Mouse (Mus musculus): Measurements from ENCODE around the gene Gm20388.
A peak's percentile ranks its signal among the peaks of the same experiment; 100 is the strongest.

Gene Gm20388

DNA sequence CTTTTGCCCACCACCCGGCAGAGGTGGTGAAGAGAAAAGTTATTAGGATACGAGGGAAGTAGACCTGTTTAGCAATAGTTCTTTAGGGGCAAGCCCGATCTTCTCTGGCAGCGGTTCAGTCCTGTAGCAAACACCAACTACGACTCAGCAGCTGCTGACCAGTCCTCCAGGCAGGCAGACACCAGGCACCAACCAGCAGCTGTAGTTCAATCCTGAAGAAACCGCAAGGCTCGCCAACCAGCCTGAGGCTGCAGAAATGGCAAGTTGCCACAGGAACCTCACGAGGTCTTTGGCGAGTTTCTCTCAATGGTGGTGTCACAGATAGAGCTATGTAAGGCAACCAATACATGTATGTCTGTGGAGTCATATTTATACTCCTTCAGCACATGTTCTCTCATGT lies 3202.3 kb downstream of the Gm20388 start:
- DNase-seq (ENCODE audit: low read depth, low spot score): no peak

DNA sequence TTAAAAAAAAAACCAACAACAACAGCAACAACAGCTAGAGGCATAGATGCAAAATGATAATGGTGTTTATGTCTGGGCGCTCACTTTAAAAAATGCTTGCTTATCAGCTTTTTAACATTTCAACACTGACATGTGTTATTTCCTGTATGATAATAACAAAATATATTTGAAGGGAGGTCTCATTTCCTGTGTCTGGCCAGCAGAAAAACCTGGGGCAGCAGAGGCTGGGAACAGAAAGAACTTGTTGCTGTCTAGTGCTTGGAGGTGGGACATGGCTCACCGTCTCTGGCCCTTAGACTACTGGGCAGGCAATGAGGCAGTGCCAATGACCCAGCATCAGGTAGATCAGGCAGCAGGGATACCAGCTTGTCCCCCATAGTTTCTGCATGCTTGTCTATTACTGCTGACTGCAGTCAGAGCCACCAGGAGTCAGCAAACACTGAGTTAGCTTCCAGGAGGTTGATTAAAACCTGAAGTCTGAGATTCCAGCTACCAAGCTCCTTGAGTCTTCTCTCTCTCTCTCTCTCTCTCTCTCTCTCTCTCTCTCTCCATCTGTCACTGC lies 3203.3 kb downstream of the Gm20388 start:
- DNase-seq (ENCODE audit: low read depth, low spot score): no peak

DNA sequence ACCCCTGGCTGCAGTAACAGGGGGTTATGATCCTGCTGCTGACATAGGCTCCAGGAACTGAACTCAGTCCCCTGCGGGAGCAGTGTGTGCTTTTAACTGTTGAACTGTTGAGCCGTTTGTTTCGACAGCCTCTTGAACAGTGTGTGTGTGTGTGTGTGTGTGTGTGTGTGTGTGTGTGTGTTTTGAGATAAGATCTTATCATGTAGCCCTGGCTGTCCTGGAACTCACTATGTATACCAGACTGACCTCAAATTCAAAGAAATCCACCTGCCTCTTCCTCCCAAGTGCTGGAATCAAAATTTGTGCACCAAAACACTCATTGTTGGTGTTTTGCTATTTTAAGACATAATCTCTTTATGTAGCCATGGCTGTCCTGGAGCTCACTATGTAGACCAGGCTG lies 3204.0 kb downstream of the Gm20388 start:
- DNase-seq (ENCODE audit: low read depth, low spot score): no peak

DNA sequence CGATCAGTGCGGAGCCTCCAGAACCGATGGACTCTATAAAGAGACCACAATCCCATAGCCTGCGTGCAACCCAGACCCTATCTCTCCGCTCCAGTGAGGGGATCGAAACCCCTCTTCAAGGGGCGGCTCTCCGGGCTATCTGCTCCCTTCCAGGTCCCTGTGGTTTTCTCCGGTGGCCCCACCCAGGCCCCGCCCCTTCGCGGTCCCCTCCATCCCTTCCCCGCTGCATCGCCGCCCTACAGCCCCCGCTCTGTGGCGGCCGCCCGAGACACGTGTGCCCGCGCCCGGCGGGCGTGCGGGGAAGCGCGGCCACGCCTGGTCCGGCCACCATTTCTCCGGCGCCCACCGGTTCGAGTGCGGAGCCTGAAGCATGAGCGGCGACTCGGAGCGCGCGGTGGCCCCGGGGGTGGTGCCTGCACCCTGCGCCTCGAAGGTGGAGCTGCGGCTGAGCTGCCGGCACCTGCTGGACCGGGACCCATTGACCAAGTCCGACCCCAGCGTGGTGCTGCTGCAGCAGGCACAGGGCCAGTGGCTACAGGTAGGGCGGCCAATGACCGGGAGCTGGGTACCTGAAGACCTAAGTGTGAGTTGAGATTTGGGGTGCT lies 3206.6 kb downstream of the Gm20388 start, which contains the start of gene Cpne7:
Gene Cpne7 (plus strand): TSS at position 248 of the 605 bp plus-strand sequence.
- no peak for DNase-seq (ENCODE audit: low read depth, low spot score)

DNA sequence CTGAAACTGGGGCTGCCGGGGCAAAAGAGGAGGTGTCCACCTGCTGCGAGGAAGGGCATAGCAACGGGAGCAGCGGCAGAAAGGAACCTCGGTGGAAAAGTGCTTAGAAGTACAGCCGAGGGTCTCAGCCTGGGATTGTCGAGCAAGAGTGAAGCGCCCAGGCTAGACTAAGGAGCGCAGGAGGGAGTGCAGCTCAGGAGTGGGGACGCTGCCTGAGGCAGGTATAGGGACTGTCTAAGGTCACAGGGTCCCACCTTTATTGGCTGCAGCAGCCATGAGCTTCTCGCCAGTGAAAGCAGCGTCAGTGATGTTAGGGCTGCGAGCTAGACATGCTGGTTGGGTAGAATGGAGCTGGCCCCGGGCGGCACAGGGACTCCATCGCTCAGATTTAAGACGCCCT lies 3207.1 kb downstream of the Gm20388 start:
- DNase-seq (ENCODE audit: low read depth, low spot score): no peak

DNA sequence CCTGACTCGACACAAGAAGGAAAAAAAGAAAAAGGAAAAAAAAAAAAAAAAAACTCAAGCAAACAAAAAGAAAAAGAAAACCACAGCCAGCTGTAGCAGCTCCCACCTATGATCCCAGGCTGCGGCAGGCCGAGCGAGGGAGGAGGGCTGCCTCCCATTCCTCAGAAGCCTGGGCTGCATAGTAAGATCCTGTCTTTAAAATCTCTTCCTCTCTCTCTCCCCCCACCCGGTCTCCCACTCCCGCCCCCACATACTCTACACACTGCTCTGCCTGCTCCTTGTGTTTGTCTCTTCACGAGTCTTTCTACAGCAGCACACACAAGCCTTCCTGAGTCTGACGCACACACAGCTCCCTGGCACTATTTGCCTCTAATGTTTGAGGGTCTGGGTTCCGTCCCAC lies 3211.4 kb downstream of the Gm20388 start:
- no peak for DNase-seq (ENCODE audit: low read depth, low spot score)

DNA sequence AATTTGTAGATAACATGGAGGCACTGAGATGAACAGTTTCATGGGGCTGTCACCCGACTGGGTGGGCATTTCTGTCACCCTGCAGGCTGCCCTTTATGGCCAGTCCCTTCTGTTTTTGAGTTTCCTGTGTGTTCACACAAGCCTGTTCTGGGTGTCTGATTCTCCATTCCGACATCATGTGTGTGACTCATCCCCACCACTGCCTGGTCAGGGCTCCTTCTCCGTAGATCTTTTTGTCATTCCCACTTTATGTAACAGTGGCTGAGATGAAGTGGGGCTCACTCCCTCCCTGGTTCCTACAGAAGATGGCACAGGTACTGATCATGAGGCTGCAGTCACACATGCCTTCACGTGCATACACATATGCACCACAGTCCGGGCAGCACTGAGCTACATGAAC lies 3212.0 kb downstream of the Gm20388 start:
- DNase-seq (ENCODE audit: low read depth, low spot score): no peak

DNA sequence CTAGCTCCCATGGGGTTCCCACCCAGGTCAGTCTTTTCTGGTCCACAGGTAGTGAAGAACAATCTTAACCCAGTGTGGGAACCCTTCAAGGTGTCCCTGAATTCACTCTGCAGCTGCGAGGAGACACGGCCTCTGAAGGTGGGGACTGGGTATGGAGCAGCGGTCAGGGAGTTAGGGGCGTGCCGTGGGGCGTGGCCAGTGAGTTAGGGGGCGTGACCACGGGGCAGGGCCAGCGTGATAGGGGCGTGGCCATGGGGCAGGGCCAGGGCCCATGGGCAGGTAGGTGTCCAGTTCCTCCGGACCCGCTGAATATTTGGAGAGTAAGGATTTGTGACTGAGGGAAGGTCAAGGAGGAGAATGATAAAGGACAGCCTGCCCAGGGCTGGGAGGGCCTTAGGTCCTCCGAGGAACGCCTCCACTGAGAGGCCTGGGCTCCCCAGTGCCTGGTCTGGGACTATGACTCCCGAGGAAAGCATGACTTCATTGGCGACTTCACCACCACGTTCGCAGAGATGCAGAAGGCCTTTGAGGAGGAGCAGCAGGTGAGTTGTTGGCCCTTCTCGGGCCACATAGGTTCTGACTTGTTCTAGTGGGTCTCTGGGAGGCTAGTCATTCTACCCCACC lies 3215.7 kb downstream of the Gm20388 start:
- no peak for DNase-seq (ENCODE audit: low read depth, low spot score)

DNA sequence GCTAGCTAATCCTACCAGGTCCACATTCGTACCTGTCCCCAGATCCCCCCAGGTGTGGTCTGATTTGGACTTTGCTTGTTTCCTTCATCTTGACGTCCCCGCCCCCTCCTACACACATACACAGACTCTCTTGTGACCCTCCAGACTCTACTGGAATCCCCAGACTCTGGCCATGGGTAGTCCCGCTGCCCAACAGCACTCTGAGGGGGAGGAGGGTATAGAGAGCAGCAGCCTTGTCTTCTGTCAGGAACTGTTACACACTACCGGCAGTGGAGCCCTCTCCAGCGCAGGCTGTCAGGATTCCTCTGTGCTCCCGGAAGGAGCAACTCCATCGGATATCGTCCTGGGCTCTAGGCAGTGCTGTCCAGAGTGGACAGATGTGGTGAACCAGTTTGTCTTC lies 3220.4 kb downstream of the Gm20388 start:
- no peak for DNase-seq (ENCODE audit: low read depth, low spot score)

DNA sequence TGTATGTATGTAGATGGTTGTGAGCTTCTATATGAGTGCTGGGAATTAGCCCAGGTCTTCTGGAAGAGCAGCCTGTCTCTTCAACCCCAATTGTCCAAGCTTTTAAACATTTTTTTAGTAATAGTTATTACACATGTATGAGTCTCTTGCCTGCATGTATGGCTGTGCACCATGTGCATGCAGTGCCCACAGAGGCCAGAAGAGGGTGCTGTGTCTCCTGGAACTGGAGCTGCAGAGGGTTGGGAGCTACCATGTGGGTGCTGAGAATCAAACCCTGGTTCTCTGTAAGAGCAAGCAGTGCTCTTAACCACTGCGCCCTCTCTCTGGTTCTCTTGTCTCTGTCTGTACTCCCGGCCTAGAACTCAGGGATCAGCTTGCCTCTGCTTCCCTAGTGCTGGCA lies 3222.3 kb downstream of the Gm20388 start:
- no peak for DNase-seq (ENCODE audit: low read depth, low spot score)

DNA sequence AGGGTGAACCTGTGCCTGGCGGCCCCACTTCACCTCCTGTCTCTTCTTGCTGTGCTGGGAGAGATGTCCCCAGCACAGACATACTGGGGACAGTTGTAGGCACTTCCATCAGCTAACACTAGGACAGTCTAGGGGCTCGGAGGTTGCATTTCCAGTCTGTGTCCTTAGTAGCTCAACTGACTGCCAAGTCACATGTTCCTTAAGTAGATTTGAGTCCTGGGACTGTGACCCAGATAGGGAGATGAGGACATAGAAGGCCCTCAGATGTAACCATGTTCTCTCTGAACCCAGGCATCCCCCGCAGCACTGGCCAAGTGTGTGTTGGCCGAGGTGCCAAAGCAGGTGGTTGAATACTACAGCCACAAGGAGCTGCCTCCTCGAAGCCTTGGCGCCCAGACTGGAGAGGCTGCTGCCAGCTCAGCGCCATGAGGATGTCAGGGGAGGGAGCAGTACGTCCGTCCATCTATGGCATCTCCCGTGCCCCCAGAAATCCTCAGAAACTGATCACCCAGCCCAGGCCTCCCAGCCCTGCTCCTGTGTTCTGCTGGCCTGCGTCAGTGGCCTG lies 3223.6 kb downstream of the Gm20388 start:
- peak; percentile 66 for DNase-seq (ENCODE audit: low read depth, low spot score)

DNA sequence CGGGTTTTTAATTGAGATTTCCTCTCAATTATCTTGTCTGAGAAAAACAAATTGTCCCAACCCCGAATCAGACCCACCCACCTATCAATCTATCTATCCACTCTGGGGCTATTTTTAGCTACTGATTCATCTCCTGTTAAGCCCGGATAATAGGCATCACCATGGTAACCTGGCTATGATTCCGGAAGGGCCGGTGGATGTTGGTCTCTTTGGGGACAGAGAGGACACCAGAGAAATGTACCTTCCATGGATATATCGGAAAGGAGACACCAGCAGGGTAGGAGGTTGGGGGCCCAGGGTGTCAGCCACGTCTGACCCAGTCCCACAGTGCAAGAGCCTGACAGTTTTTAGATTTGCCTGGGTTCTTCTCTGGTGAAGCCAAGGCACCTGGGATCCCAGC lies 3224.8 kb downstream of the Gm20388 start:
- peak; percentile 55 for DNase-seq (ENCODE audit: low read depth, low spot score)

DNA sequence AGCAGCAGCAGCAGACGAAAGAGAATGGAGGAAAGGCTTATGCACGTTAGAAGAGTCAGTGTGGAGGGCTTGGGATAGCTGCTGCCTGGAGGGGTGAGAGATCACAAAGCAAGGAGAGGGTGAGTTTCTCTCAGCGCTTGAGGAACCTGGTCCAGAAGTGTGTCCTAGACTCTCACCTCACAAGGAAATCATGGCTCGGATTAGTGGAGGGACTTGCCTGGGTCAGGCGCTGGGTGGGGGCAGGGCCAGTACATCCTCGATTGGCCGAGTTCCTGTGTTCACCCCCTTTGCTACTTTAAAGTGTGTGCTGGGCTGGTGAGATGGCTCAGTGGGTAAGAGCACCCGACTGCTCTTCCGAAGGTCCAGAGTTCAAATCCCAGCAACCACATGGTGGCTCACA lies 3225.2 kb downstream of the Gm20388 start:
- DNase-seq (ENCODE audit: low read depth, low spot score): no peak

DNA sequence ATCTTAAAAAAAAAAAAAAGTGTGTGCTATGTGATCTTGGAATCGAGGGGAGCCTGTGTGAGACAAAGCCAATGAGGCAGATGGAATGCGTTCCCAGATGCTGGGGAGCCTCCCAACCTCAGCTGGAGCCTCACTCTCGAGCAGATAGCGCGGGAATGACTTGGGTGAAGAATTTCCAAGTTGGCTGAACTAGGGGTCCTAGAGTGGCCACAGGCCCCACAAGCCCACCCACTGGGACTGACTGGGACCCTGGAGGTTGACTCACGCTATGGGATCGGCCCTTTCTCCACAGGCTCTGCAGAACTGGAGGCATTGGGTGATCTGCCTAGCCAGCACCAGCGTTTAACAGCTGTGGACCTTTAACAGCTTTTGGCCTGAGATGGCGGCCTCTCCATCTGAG lies 3225.6 kb downstream of the Gm20388 start:
- no peak for DNase-seq (ENCODE audit: low read depth, low spot score)

DNA sequence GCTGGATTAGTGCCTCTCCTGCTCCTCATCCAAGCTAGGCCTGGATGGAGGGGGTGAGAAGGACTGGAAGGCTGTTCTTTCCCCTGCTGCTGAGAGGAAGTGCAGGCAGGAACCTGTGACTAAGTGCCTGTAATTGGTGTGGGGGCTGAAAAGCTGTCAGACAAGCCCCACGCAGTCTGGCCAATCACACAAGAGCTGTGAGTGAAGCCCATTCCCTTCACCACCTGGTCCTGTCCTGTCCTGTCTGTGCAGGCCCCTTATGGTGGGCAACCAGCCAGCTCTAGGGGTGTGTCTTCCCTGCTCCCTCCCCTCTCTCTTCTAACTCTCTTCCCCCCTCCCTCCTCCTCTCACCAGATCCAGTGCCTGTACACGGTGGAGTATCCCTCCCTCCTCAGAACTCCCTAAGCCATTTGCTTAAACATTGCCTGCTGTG lies 3227.0 kb downstream of the Gm20388 start:
- DNase-seq (ENCODE audit: low read depth, low spot score): no peak

DNA sequence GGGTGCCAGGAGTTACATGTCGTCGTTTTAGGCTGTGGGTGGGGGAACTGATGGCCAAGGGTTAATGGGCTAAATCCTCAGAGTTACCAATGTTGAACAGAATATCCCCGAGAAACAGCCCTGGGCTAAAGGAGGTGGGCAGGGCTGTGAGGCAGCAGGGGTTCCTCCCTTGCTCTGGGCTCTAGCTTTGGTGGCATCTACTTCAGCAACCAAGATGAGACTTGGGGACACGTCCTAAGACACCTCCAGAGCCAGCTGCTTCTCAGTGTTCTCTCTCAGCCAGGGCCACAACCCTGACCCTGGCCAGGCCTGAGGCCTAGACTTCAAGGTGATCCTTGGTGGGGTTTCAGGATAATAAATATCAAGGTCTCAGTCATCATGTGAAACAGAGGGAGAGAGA lies 3228.1 kb downstream of the Gm20388 start:
- no peak for DNase-seq (ENCODE audit: low read depth, low spot score)

DNA sequence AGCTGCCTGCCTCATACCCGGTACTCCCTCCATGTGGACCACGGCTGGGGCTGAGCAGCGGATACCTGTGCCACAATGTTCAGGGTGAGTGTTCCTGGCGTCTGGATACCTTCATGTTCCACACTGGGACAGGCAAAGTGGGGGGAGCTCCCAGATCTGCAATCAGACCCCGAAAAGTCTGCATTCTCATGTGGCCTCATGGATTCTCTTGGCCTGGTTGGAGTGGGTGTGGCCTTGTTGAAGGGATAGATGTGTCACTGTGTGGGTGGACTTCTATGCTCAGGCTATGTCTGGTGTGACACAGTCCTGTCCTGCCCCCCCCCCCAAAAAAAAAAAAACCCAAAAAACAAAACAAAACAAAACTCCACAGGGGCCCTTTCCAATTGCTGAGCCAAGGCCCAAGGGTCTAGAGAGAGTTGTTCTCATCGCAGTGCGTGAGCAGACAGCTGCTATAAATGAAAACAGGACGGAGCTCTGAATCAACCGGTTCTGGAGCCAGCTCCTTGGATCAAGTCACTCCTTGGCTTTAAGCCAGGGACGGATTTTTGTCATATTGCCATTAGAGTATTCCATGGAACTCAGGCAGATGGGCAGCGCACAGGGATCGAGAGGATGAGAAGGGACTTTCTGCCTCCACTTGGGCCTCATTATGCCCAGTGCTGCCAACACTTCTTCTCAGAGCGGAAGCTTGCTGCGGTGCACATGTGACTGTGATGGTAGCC lies 3231.3 kb downstream of the Gm20388 start:
- DNase-seq (ENCODE audit: low read depth, low spot score): no peak

DNA sequence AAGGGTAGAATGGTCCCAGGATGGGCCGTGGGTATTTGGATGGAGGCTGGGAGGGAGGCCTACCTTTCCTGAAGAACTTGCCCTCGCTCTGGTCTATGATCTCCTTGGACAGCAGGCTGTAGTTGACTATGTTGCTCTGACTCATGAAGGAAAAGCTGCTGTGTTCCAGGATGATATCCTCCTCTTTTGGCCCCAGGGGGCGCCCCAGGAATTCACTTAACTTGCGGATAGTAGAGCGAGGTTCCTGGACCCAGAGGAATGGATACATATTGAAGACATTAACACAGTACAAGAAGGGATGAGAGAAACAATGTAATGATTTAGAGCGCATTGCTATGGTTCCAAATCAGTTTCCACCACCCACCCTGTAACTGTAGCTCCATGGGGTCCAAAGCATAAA lies 3234.6 kb downstream of the Gm20388 start:
- DNase-seq (ENCODE audit: low read depth, low spot score): no peak

DNA sequence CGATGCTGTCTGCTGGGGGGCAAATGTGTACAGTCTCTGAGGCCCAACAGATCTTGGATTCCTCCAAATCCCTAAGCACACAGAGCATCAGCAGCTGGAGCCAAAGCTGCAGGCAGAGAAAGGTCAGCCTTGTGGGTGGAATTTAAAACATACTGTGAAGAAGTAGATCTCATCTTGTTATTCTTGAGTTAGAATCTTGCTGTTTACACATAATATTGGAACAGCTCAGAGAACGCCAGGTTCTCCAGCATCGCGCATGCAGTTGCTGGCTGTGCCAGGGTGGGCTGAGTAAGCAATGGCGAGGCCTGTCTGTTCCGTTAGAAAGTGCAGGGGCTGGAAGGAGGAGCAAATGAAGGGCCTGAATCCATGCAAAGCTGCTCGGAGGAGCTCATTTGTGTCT lies 3235.7 kb downstream of the Gm20388 start:
- DNase-seq (ENCODE audit: low read depth, low spot score): no peak

DNA sequence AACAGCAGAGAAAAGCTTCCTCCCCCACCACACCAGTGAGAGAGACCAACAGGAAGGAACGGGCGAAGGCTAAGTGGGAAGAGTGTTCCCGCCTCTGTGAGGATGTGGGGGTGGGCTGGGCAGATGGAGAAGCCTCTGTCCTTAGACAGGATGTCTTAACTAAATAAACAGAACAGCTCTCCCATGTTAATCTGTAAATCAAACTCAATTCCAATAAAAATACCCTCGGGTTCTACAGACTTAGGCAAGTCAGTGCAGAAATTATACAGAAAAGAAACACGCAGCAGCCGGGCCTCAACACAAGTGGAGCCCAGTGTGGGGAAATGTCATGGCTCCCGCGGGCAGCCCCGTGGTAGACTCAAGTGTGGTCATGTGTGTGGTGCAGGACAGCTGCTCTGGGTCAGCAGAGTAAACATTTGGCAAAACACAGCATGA lies 3240.1 kb downstream of the Gm20388 start:
- no peak for DNase-seq (ENCODE audit: low read depth, low spot score)

DNA sequence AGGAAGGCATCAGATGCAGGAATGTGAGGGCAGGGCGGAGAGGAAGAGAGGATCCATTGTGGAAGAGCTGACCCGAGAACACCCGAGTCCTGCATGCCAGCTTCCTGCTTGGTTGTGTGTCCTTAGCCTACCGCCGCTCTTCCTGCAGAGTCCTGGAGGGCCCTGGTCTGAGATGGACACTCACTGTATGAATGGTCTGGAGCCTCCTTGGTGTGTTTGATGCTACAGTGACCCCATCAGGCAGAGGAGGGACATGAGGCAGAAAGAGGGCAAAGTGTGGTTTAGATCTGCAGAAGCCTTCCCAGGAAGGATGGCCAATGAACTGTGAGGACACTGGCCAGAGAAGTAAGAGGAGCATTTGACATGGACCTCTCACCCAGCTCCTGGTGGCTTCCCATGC lies 3244.5 kb downstream of the Gm20388 start:
- DNase-seq (ENCODE audit: low read depth, low spot score): no peak

DNA sequence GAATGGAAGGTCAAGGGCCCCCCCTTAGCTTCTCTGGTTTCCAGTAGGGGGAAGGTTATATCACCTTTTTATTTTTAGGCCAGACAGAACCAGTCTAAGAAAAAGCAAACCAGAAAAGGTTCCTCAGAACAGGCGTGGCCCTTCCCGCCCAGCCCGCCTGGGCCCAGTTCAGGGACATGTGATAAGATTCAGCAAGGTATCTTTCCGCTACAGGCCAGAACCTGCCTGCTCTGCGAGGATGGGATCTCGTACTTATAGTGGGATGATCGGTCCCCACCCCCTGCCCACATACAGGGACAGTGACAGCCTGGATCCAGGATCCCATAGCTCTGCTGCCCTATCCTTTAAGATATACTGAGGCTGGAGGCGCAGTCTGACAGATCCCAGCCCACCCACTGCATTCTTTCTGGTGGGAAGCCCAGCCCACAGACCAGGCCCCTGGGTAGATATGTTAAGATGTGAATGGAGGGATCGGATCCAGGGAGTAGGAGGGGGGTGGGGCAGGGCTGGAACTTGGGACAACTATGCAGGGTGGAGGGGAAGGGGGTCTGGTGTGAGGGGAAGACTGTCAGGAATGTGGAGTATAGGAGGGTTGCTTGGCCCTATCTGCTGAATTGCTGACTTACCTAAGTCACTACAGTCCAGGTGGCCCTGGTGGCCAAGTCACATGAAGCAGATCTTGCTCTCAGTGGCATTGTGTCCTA lies 3245.6 kb downstream of the Gm20388 start:
- DNase-seq (ENCODE audit: low read depth, low spot score): no peak

Measured in retina, adult 2 months (tissue).